Mouse (Mus musculus) cortical plate, adult 2 months (tissue): ENCODE measurements at regions not wholly inside any gene's neighbourhood (a gene's known extent, or its start where the extent isn't known, plus 50 kb on each side); places are given as distances from the start of the nearest gene placed in this dataset.
"Not testable (repeated sequence)": the region's sequence is repeated elsewhere in the genome, so short reads cannot be mapped to it uniquely, and the experiment has no call there.

Experiments
- H3K27ac ChIP-seq: fragments of 200-500 bp; 2 replicates; pipeline ENCODE4 v1.5.1; 2012; ENCODE audit warnings: low read length, control low read depth, inconsistent platforms; ENCODE audit not compliant: insufficient read depth
- H3K4me1 ChIP-seq: fragments of 200-500 bp; 2 replicates; pipeline ENCODE4 v1.6.1; 2011; ENCODE audit warnings: low read length; ENCODE audit not compliant: control insufficient read depth, insufficient read depth
- H3K4me3 ChIP-seq: fragments of 200-500 bp; 2 replicates; pipeline ENCODE4 v1.5.1; 2011; ENCODE audit warnings: mild to moderate bottlenecking, low read length, control low read depth; ENCODE audit not compliant: insufficient read depth
- CTCF ChIP-seq: fragments of 200-500 bp; IDR thresholded peaks from 2 replicates; pipeline ENCODE4 v1.5.1; 2011; ENCODE audit warnings: mild to moderate bottlenecking, control low read depth, low read length; ENCODE audit not compliant: insufficient read depth; ENCODE audit errors: extremely low read depth
- POLR2A ChIP-seq: fragments of 200-500 bp; IDR thresholded peaks from 2 replicates; pipeline ENCODE4 v1.6.1; 2011; ENCODE audit warnings: mild to moderate bottlenecking, low read length, control low read depth; ENCODE audit not compliant: insufficient read depth; ENCODE audit errors: extremely low read depth

GRCm38 (mm10) chrX:166809165-166809564 lies 223.6 kb upstream of the Egfl6 start:
- no peak overlapping the region for H3K27ac ChIP-seq
- TF ChIP-seq POLR2A (no peak), CTCF (no peak)
- peaks cover 1% of the 10 kb centered on the region; the same call in 1 of the 2 replicates for H3K4me1 ChIP-seq

GRCm38 (mm10) chrX:166808207-166808606 lies 222.7 kb upstream of the Egfl6 start:
- Histone ChIP-seq H3K4me3 (no peak overlapping the region), H3K4me1 (peaks cover 1% of the 10 kb centered on the region; the same call in 1 of the 2 replicates), H3K27ac (no peak overlapping the region)
- TF ChIP-seq CTCF, result no peak
- no peak for TF ChIP-seq POLR2A

More at GRCm38 (mm10) chrX:166809165-166809564, 223.6 kb upstream of the Egfl6 start:
- H3K4me3 ChIP-seq, result no peak overlapping the region

GRCm38 (mm10) chrX:166805957-166806356 lies 220.4 kb upstream of the Egfl6 start:
- Histone ChIP-seq H3K27ac (no peak overlapping the region), H3K4me1 (peaks cover 1% of the 10 kb centered on the region; the same call in 1 of the 2 replicates), H3K4me3 (no peak overlapping the region)
- TF ChIP-seq CTCF (no peak), POLR2A (no peak)

GRCm38 (mm10) chrX:166805480-166805879 lies 220.0 kb upstream of the Egfl6 start:
- Histone ChIP-seq H3K27ac (no peak overlapping the region), H3K4me1 (peaks cover 1% of the 10 kb centered on the region; the same call in 1 of the 2 replicates), H3K4me3 (no peak overlapping the region)
- TF ChIP-seq CTCF, result no peak
- TF ChIP-seq POLR2A, result no peak

- TF ChIP-seq CTCF, result no peak
- no peak for TF ChIP-seq POLR2A
- no peak overlapping the region for H3K4me3 ChIP-seq
- no peak overlapping the region for H3K27ac ChIP-seq
- H3K4me1 ChIP-seq, result peaks cover 1% of the 10 kb centered on the region; the same call in 1 of the 2 replicates
These were observed 217.7 kb upstream of the Egfl6 start for GRCm38 (mm10) chrX:166803246-166803645.

GRCm38 (mm10) chrX:166801017-166801416 lies 215.5 kb upstream of the Egfl6 start:
- Histone ChIP-seq H3K4me3 (no peak overlapping the region), H3K4me1 (no peaks in the 10 kb centered on the region), H3K27ac (no peak overlapping the region)
- no peak for TF ChIP-seq CTCF
- TF ChIP-seq POLR2A, result no peak

GRCm38 (mm10) chrX:166795651-166796050 lies 210.1 kb upstream of the Egfl6 start:
- TF ChIP-seq CTCF (no peak), POLR2A (no peak)

GRCm38 (mm10) chrX:166789031-166789430 lies 203.5 kb upstream of the Egfl6 start:
- no peaks in the 10 kb centered on the region for H3K4me1 ChIP-seq
- TF ChIP-seq CTCF (no peak), POLR2A (no peak)
- no peak overlapping the region for H3K4me3 ChIP-seq
- H3K27ac ChIP-seq, result no peak overlapping the region

More at GRCm38 (mm10) chrX:166795651-166796050, 210.1 kb upstream of the Egfl6 start:
- H3K4me1 ChIP-seq, result no peaks in the 10 kb centered on the region
- no peak overlapping the region for H3K4me3 ChIP-seq
- no peak overlapping the region for H3K27ac ChIP-seq

GRCm38 (mm10) chrX:166787137-166787536 lies 201.6 kb upstream of the Egfl6 start:
- H3K4me3 ChIP-seq, H3K27ac ChIP-seq, H3K4me1 ChIP-seq: not testable (repeated sequence)

GRCm38 (mm10) chrX:166785615-166786014 lies 200.1 kb upstream of the Egfl6 start:
- Histone ChIP-seq H3K4me1 (no peaks in the 10 kb centered on the region), H3K4me3 (no peak overlapping the region), H3K27ac (no peak overlapping the region)
- TF ChIP-seq CTCF (no peak), POLR2A (no peak)
